In genomic region chr11:75000869-75001653, GRCm38 (mm10) we compare ENCODE assay signal across 8 mouse cellular contexts.
DNase-seq lines count a peak whose midpoint lies in the region; ATAC-seq lines count a peak whose summit lies in the region.

No protein-coding gene starts in this region.

- peaks cover 13% of the 10 kb centered on the region; the same call in 1 of the 2 replicates for H3K4me1 ChIP-seq in heart, embryonic 15.5 days (replicated peaks)

- H3K27me3 ChIP-seq in heart, embryonic 15.5 days: no peaks in the 10 kb centered on the region

- WGBS in heart, embryonic 15.5 days: 42% methylated on average over 10 of the region's 10 CpGs

- H3K36me3 ChIP-seq in heart, embryonic 15.5 days: peaks cover 18% of the 10 kb centered on the region; the same call in 1 of the 2 replicates

- DNase-seq in adrenal gland, postnatal 10 days: peak; percentile 10
- no peak for DNase-seq in adrenal gland, postnatal 4 days (ENCODE audit: low spot score in 2 of 2)
- DNase-seq in B cell, adult 2 months: peak; percentile 13 to 18
- peak; percentile 17 for DNase-seq in lung, postnatal 36 days
- no peak for DNase-seq in left cerebral cortex, postnatal 36 days (ENCODE audit: low spot score in 2 of 2)
- no peak for DNase-seq in cerebellum, adult 9-10 months
- no peak for DNase-seq in cerebellum, adult 11-12 months

- H3K4me3 ChIP-seq in heart, embryonic 15.5 days: no peak overlapping the region

- H3K9ac ChIP-seq in heart, embryonic 15.5 days: no peak overlapping the region; the same call in 1 of the 2 replicates

- H3K4me2 ChIP-seq in heart, embryonic 15.5 days: peak overlapping the region; percentile 36; the same call in 1 of the 2 replicates

- peak overlapping the region; percentile 66 for H3K27ac ChIP-seq in heart, embryonic 15.5 days

- intact Hi-C loops in left cerebral cortex, postnatal 36 days (cut with DNase I): no loop called here

- H3K9me3 ChIP-seq in heart, embryonic 15.5 days (replicated peaks): no peaks in the 10 kb centered on the region

- no peak for ATAC-seq in heart, embryonic 15.5 days (replicated peaks; ENCODE audit: insufficient number of reproducible peaks, insufficient read depth, low FRiP score, low read depth)

Comparison
In these comparisons a context has a peak if more than half of its experiments do, and no peak if none do; other contexts are left out.
1. DNase-seq: peak in adrenal gland, postnatal 10 days (single experiment), B cell, adult 2 months (2 of 2) and lung, postnatal 36 days (single experiment); none in adrenal gland, postnatal 4 days (0 of 2), left cerebral cortex, postnatal 36 days (0 of 2), cerebellum, adult 9-10 months (single experiment) and cerebellum, adult 11-12 months (single experiment).